Mouse (Mus musculus) heart, adult 11 months (tissue): ENCODE measurements around the gene Mtx3.
A peak's percentile ranks its signal among the peaks of the same experiment; 100 is the strongest.

Source experiments
- DNase-seq: peaks from one replicate; pipeline ENCODE4 v3.0.0; 2022

Mtx3 gene

GRCm38 (mm10) chr13:92884206-92884605 is 39.6 kb downstream of the Mtx3 start:
- no peak for DNase-seq

GRCm38 (mm10) chr13:92884930-92885329 is 40.4 kb downstream of the Mtx3 start:
- DNase-seq = no peak

- DNase-seq = peak; percentile 36
Observed at GRCm38 (mm10) chr13:92899087-92899486, 54.5 kb downstream of the Mtx3 start.

- DNase-seq = peak; percentile 96
Observed at GRCm38 (mm10) chr13:92903291-92903690, 58.7 kb downstream of the Mtx3 start.

GRCm38 (mm10) chr13:92905944-92906343 is 61.4 kb downstream of the Mtx3 start:
- peak; percentile 22 for DNase-seq

- peak; percentile 51 for DNase-seq
Observed at GRCm38 (mm10) chr13:92907366-92907765, 62.8 kb downstream of the Mtx3 start.
